Comparison of ENCODE assay signal across 21 mouse cellular contexts in genomic region chr11:47050390-47050789, GRCm38 (mm10).
DNase-seq lines count a peak whose midpoint lies in the region; ATAC-seq and TF ChIP-seq lines count a peak whose summit lies in the region.
"Had no signal": no experiment of that assay in that cellular context is flagged by ENCODE, and none has a peak within 500 bp of the region (broad histone marks: within the 10 kb centered on the region; RNA-seq: fewer than 3 reads in every experiment).

No protein-coding gene starts in this region.

- no peak overlapping the region for H3K4me3 ChIP-seq in hindbrain, postnatal 0 days (ENCODE audit: low read length)
- H3K4me3 ChIP-seq in hindbrain, embryonic 12.5 days, result no peak overlapping the region
- H3K4me3 ChIP-seq in midbrain, postnatal 0 days (ENCODE audit: low read depth, low read length), result no peak overlapping the region
- H3K4me3 ChIP-seq in midbrain, embryonic 10.5 days, result no peak overlapping the region
- H3K4me3 ChIP-seq: embryonic facial prominence, embryonic 10.5 days; erythroblast, embryonic 14.5 days; heart, embryonic 10.5 days; hindbrain, embryonic 13.5 days; intestine, embryonic 15.5 days had no signal

- no peak overlapping the region for H3K4me2 ChIP-seq in hindbrain, postnatal 0 days (ENCODE audit: low read depth, low read length)
- H3K4me2 ChIP-seq in hindbrain, embryonic 12.5 days (replicated peaks), result no peak overlapping the region
- no peak overlapping the region for H3K4me2 ChIP-seq in midbrain, postnatal 0 days (ENCODE audit: low read depth, low read length, poor library complexity, severe bottlenecking)
- H3K4me2 ChIP-seq: hindbrain, embryonic 13.5 days; intestine, embryonic 15.5 days had no signal

- no peaks in the 10 kb centered on the region for H3K4me1 ChIP-seq in hindbrain, postnatal 0 days (ENCODE audit: insufficient read depth, low read length)
- H3K4me1 ChIP-seq in hindbrain, embryonic 12.5 days, result no peaks in the 10 kb centered on the region
- H3K4me1 ChIP-seq in midbrain, postnatal 0 days (ENCODE audit: insufficient read depth, low read length), result no peaks in the 10 kb centered on the region
- H3K4me1 ChIP-seq in midbrain, embryonic 10.5 days, result no peaks in the 10 kb centered on the region
- H3K4me1 ChIP-seq: embryonic facial prominence, embryonic 10.5 days; heart, embryonic 10.5 days; intestine, embryonic 15.5 days had no signal

- no peaks in the 10 kb centered on the region for H3K9me3 ChIP-seq in hindbrain, postnatal 0 days (ENCODE audit: low read length)
- no peaks in the 10 kb centered on the region for H3K9me3 ChIP-seq in hindbrain, embryonic 12.5 days (replicated peaks)
- H3K9me3 ChIP-seq in midbrain, postnatal 0 days (ENCODE audit: low read length), result no peaks in the 10 kb centered on the region
- H3K9me3 ChIP-seq in midbrain, embryonic 10.5 days (replicated peaks), result no peaks in the 10 kb centered on the region
- H3K9me3 ChIP-seq: embryonic facial prominence, embryonic 10.5 days; heart, embryonic 10.5 days; hindbrain, embryonic 13.5 days; intestine, embryonic 15.5 days had no signal

- DNase-seq in hindbrain, postnatal 0 days (ENCODE audit: low spot score), result peak; percentile 18
- DNase-seq in midbrain, postnatal 0 days (ENCODE audit: low spot score), result peak; percentile 11
- DNase-seq in midbrain, embryonic 10.5 days (ENCODE audit: low spot score), result no peak
- DNase-seq in brain, adult 2 months (ENCODE audit: low read depth, low spot score), result peak; percentile 21
- no peak for DNase-seq in B cell, adult 2 months
- no peak for DNase-seq in testis, postnatal 10 days (ENCODE audit: low spot score)
- DNase-seq: adrenal gland, postnatal 14 days; cerebellum, adult 2 months; gastrocnemius, postnatal 10 days; heart, adult 18-20 months; heart, postnatal 10 days; heart, postnatal 4 days had no signal

- no peaks in the 10 kb centered on the region for H3K27me3 ChIP-seq in hindbrain, postnatal 0 days (ENCODE audit: insufficient read depth, low read length)
- H3K27me3 ChIP-seq in hindbrain, embryonic 12.5 days, result no peaks in the 10 kb centered on the region
- H3K27me3 ChIP-seq in midbrain, postnatal 0 days (ENCODE audit: insufficient read depth, low read length), result no peaks in the 10 kb centered on the region
- H3K27me3 ChIP-seq in midbrain, embryonic 10.5 days (ENCODE audit: low read depth, poor library complexity, severe bottlenecking), result no peaks in the 10 kb centered on the region
- H3K27me3 ChIP-seq: hindbrain, embryonic 13.5 days; intestine, embryonic 15.5 days had no signal

- H3K36me3 ChIP-seq in hindbrain, postnatal 0 days (ENCODE audit: insufficient read depth, low read length), result no peaks in the 10 kb centered on the region
- no peaks in the 10 kb centered on the region for H3K36me3 ChIP-seq in hindbrain, embryonic 12.5 days
- H3K36me3 ChIP-seq in midbrain, postnatal 0 days (ENCODE audit: insufficient read depth, low read length), result no peaks in the 10 kb centered on the region
- H3K36me3 ChIP-seq in midbrain, embryonic 10.5 days, result no peaks in the 10 kb centered on the region
- H3K36me3 ChIP-seq: embryonic facial prominence, embryonic 10.5 days; G1E; heart, embryonic 10.5 days; hindbrain, embryonic 13.5 days; intestine, embryonic 15.5 days had no signal

- no peak overlapping the region for H3K27ac ChIP-seq in hindbrain, postnatal 0 days
- H3K27ac ChIP-seq in hindbrain, embryonic 12.5 days, result no peak overlapping the region
- H3K27ac ChIP-seq in midbrain, postnatal 0 days (ENCODE audit: low read depth, low read length), result no peak overlapping the region
- H3K27ac ChIP-seq in midbrain, embryonic 10.5 days (replicated peaks), result no peak overlapping the region
- H3K27ac ChIP-seq: embryonic facial prominence, embryonic 10.5 days; heart, embryonic 10.5 days; hindbrain, embryonic 13.5 days; intestine, embryonic 15.5 days had no signal

- ATAC-seq in hindbrain, postnatal 0 days, result peak; percentile 35; the same call in 1 of the 2 replicates
- no peak for ATAC-seq in hindbrain, embryonic 12.5 days (ENCODE audit: low FRiP score)
- ATAC-seq in midbrain, postnatal 0 days (ENCODE audit: low FRiP score), result no peak
- ATAC-seq: activated CD4-positive, CD25-positive, alpha-beta regulatory T cell, adult 4 months; CD4-positive, CD25-positive, alpha-beta regulatory T cell, adult 4 months; intestine, embryonic 15.5 days had no signal

- no peak overlapping the region for H3K9ac ChIP-seq in hindbrain, postnatal 0 days (replicated peaks; ENCODE audit: low read length)
- no peak overlapping the region for H3K9ac ChIP-seq in hindbrain, embryonic 12.5 days
- H3K9ac ChIP-seq in midbrain, postnatal 0 days (replicated peaks; ENCODE audit: low read length, poor library complexity, severe bottlenecking), result no peak overlapping the region
- H3K9ac ChIP-seq: hindbrain, embryonic 13.5 days; intestine, embryonic 15.5 days had no signal

- TF ChIP-seq CTCF in hindbrain, postnatal 0 days (IDR thresholded peaks at IDR 0.05; ENCODE audit: low read depth), result no peak
- TF ChIP-seq CTCF in midbrain, postnatal 0 days (IDR thresholded peaks at IDR 0.05), result no peak

- WGBS in hindbrain, postnatal 0 days, result 43% methylated on average over 2 of the region's 2 CpGs
- WGBS in hindbrain, embryonic 12.5 days, result 81% methylated on average over 2 of the region's 2 CpGs
- 66% methylated on average over 2 of the region's 2 CpGs for whole genome bisulfite sequencing in midbrain, postnatal 0 days
- WGBS in midbrain, embryonic 10.5 days, result 79% methylated on average over 2 of the region's 2 CpGs

Comparison
In these comparisons a context has a peak if more than half of its experiments do, and no peak if none do; other contexts are left out.
1. DNase-seq: peak in hindbrain, postnatal 0 days (single experiment), midbrain, postnatal 0 days (single experiment) and brain, adult 2 months (single experiment); none in midbrain, embryonic 10.5 days (single experiment), B cell, adult 2 months (0 of 2) and testis, postnatal 10 days (single experiment).